Mouse (Mus musculus) cerebellum, adult 11 months (tissue): Measurements from ENCODE around the gene Epn1.

Experiments used
- DNase-seq: peaks from one replicate; pipeline ENCODE4 v3.0.0; 2022

Epn1 gene

GRCm38 (mm10) chr7:5098769-5099168, 18.7 kb downstream of the Epn1 start:
- no peak for DNase-seq

GRCm38 (mm10) chr7:5099796-5100195, 19.8 kb downstream of the Epn1 start:
- no peak for DNase-seq

GRCm38 (mm10) chr7:5101066-5101663, 21.1 kb downstream of the Epn1 start:
- no peak for DNase-seq

GRCm38 (mm10) chr7:5102564-5102963, 22.5 kb downstream of the Epn1 start:
- DNase-seq: no peak

- DNase-seq: no peak
Observed at GRCm38 (mm10) chr7:5108272-5108671, 28.2 kb downstream of the Epn1 start.

- no peak for DNase-seq
Observed at GRCm38 (mm10) chr7:5109301-5109700, 29.3 kb downstream of the Epn1 start.

- no peak for DNase-seq
Observed at GRCm38 (mm10) chr7:5112701-5113100, 32.7 kb downstream of the Epn1 start.

GRCm38 (mm10) chr7:5116850-5117249, 36.8 kb downstream of the Epn1 start, which contains the start of gene Rfpl4:
TSS of gene Rfpl4 (minus strand) at chr7:5116950.
- DNase-seq: no peak

- no peak for DNase-seq
Observed at GRCm38 (mm10) chr7:5125078-5125477, 45.0 kb downstream of the Epn1 start.

GRCm38 (mm10) chr7:5125549-5126406, 45.7 kb downstream of the Epn1 start, which contains the start of gene Rasl2-9:
TSS of gene Rasl2-9 (minus strand) at chr7:5125950.
- DNase-seq: peak; percentile 45
